Mouse (Mus musculus): Measurements from ENCODE around the gene Gucy2g. TPM values are rescaled to one million over a fixed set of nuclear protein-coding genes. Genes with fewer than 3 reads are reported as not detected.

Gucy2g gene
- polyA plus RNA-seq, 1 experiment from 2014 or later, result 0.02 TPM

DNA sequence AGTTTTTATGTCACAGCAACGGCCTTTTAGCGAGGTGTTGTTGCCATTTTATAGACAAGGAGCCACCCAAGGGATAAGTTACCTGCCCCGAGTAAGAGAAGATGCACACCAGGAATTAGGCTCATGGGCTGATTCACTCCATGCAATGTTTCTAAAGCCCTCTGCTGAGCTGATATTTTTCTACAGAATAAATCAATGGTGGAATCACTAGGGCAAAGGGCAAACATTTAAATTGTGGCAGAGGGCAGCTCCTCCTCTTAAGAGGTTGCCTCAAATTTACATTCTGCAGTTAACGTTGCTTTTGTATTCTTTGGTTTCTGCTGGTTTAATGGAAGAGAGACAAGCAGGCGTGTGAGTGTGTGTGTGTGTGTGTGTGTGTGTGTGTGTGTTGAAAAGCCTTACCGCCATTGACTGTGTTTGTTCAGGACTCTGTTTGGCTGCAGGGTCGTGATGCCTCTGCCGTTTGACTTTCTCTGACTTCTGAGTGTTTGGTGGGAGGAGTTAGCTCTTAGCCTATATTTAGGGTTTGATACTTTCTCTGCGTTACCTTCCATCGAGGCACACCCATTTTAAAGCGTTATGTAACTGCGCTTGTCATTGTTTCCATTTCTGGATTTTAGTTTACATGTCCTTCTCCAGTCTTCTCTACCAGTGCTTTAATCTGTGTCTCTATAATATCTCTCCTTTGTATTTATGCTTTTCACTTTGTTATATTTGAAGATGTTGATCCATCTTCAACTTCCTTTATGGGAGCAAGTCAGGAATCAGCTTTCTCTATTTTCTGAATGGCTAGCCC is 19.6 kb upstream of the Gucy2g start:
- WGBS (ENCODE audit: insufficient replicate concordance), result 55% methylated on average over 12 of the region's 12 CpGs
- H3K27ac ChIP-seq (ENCODE audit: low read depth), result peak overlapping the region; percentile 79
- ATAC-seq, result peak; percentile 68
- H3K9ac ChIP-seq (replicated peaks), result no peak overlapping the region
- H3K4me1 ChIP-seq (ENCODE audit: insufficient read depth), result peaks cover 43% of the 10 kb centered on the region
- H3K9me3 ChIP-seq (ENCODE audit: low read length), result no peaks in the 10 kb centered on the region
- peaks cover 2% of the 10 kb centered on the region; the same call in 1 of the 2 replicates for H3K36me3 ChIP-seq (replicated peaks; ENCODE audit: insufficient read depth, low read length)
- H3K4me2 ChIP-seq (ENCODE audit: low read depth, low read length), result peak overlapping the region; percentile 41
- no peaks in the 10 kb centered on the region for H3K27me3 ChIP-seq (ENCODE audit: insufficient read depth, low read length)
- H3K4me3 ChIP-seq (ENCODE audit: low read depth, low read length), result no peak overlapping the region
- TF ChIP-seq CTCF (IDR thresholded peaks at IDR 0.05; ENCODE audit: low read depth) (no peak), EP300 (IDR thresholded peaks at IDR 0.05; ENCODE audit: low read depth) (peak; percentile 48; the same call in 1 of the 2 replicates)
- DNase-seq, result no peak

DNA sequence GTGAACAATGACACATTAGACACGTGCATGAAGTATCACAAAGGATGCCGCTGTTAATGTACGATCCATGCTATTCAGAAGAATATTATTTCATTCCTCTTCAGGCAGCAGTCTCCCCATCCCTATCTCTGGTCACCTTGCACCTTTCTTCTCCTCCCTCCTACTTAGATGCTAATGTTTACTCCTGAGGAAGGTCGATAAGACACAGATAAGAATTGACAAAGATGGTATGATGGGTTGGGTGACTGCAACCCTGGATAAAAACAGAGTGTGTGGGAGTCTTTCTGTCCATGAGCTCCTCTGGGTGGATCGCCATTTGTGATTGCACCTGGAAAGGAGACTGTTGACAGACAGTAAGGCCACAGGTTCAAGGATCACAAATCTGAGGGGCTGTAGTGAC is 17.5 kb upstream of the Gucy2g start:
- TF ChIP-seq EP300 (IDR thresholded peaks at IDR 0.05; ENCODE audit: low read depth) (peak; percentile 62), CTCF (IDR thresholded peaks at IDR 0.05; ENCODE audit: low read depth) (no peak)
- peaks cover 2% of the 10 kb centered on the region; the same call in 1 of the 2 replicates for H3K36me3 ChIP-seq (replicated peaks; ENCODE audit: insufficient read depth, low read length)
- DNase-seq, result no peak
- WGBS (ENCODE audit: insufficient replicate concordance), result 65% methylated on average over 5 of the region's 5 CpGs
- H3K27me3 ChIP-seq (ENCODE audit: insufficient read depth, low read length), result no peaks in the 10 kb centered on the region
- peaks cover 51% of the 10 kb centered on the region for H3K4me1 ChIP-seq (ENCODE audit: insufficient read depth)
- H3K4me3 ChIP-seq (ENCODE audit: low read depth, low read length), result no peak overlapping the region
- ATAC-seq, result no peak
- H3K9me3 ChIP-seq (ENCODE audit: low read length), result no peaks in the 10 kb centered on the region
- peak overlapping the region; percentile 10; the same call in 1 of the 2 replicates for H3K4me2 ChIP-seq (ENCODE audit: low read depth, low read length)
- no peak overlapping the region for H3K9ac ChIP-seq (replicated peaks)
- H3K27ac ChIP-seq (ENCODE audit: low read depth), result peak overlapping the region; percentile 79

DNA sequence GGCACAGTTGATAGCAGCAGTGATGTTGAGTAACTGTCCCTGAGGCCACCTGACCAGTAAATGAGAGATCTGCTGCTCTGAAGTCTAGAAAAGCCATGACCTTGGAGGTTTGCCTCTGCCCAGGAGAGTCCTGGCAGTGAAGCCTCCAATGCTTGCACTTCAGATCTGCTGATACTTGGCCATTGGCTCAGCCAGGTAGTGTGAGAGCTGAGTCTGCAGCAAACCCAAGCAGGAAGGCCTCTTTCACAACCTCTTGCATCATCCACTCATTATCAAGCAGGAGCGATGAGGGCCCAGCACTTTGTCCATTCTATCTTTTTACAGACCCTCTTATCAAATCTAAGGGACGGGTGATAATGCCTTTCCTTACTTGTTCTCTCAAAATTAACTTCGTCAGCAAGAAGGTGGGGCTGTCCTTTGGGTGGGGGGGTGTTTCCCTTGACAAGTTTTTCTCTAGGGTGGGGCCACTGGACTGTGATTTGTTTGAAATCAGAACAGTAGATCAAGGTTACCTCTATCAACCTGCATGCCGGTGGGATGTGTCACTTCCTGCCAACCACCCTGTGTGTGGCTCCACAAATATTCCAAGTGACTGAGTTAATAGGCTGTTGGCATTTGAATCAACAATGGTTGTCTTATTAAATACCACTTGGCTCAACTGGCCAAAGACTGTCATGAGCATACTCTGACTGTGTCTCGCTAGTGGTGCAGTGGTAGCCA is 16.8 kb upstream of the Gucy2g start:
- peaks cover 2% of the 10 kb centered on the region; the same call in 1 of the 2 replicates for H3K36me3 ChIP-seq (replicated peaks; ENCODE audit: insufficient read depth, low read length)
- H3K27ac ChIP-seq (ENCODE audit: low read depth), result peak overlapping the region; percentile 79
- peaks cover 51% of the 10 kb centered on the region for H3K4me1 ChIP-seq (ENCODE audit: insufficient read depth)
- TF ChIP-seq CTCF (IDR thresholded peaks at IDR 0.05; ENCODE audit: low read depth), result no peak
- peak; percentile 13; the same call in 1 of the 2 replicates for TF ChIP-seq EP300 (IDR thresholded peaks at IDR 0.05; ENCODE audit: low read depth)
- no peak overlapping the region for H3K9ac ChIP-seq (replicated peaks)
- H3K9me3 ChIP-seq (ENCODE audit: low read length), result no peaks in the 10 kb centered on the region
- WGBS (ENCODE audit: insufficient replicate concordance), result 32% methylated on average over 5 of the region's 5 CpGs
- H3K4me2 ChIP-seq (ENCODE audit: low read depth, low read length), result peak overlapping the region; percentile 10
- peak; percentile 65 for ATAC-seq
- peak; percentile 44 for DNase-seq
- no peaks in the 10 kb centered on the region for H3K27me3 ChIP-seq (ENCODE audit: insufficient read depth, low read length)
- H3K4me3 ChIP-seq (ENCODE audit: low read depth, low read length), result no peak overlapping the region

DNA sequence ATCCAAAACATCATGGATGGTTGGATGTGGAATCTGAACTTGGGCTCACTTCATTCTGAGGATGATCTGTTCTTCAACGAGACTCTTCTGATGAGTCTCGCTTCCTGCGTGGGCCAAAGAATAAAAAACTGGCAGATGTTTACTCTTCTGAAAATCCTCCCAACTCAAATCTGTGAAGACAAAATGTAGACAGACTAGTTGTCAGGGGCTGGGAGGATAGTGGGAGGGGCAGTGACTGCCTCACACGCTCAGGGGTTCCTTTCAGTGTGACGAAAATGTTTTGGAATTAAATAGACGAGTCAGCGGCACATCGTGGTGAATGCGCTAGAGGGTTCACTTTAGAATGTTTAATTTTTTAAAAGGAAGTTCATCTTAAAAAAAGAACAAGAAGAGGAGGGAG is 15.1 kb upstream of the Gucy2g start:
- DNase-seq, result no peak
- peak overlapping the region; percentile 53; the same call in 1 of the 2 replicates for H3K27ac ChIP-seq (ENCODE audit: low read depth)
- H3K27me3 ChIP-seq (ENCODE audit: insufficient read depth, low read length), result no peaks in the 10 kb centered on the region
- H3K36me3 ChIP-seq (replicated peaks; ENCODE audit: insufficient read depth, low read length), result 0 out of 2 replicates have a peak, but pooled peaks cover 2% of the 10 kb centered on the region
- no peak overlapping the region for H3K4me3 ChIP-seq (ENCODE audit: low read depth, low read length)
- no peaks in the 10 kb centered on the region for H3K9me3 ChIP-seq (ENCODE audit: low read length)
- no peak for TF ChIP-seq CTCF (IDR thresholded peaks at IDR 0.05; ENCODE audit: low read depth)
- no peak for TF ChIP-seq EP300 (IDR thresholded peaks at IDR 0.05; ENCODE audit: low read depth)
- H3K4me1 ChIP-seq (ENCODE audit: insufficient read depth), result peaks cover 48% of the 10 kb centered on the region
- no peak for ATAC-seq
- H3K9ac ChIP-seq (replicated peaks), result no peak overlapping the region
- 73% methylated on average over 9 of the region's 9 CpGs for WGBS (ENCODE audit: insufficient replicate concordance)
- peak overlapping the region; percentile 11; the same call in 1 of the 2 replicates for H3K4me2 ChIP-seq (ENCODE audit: low read depth, low read length)

DNA sequence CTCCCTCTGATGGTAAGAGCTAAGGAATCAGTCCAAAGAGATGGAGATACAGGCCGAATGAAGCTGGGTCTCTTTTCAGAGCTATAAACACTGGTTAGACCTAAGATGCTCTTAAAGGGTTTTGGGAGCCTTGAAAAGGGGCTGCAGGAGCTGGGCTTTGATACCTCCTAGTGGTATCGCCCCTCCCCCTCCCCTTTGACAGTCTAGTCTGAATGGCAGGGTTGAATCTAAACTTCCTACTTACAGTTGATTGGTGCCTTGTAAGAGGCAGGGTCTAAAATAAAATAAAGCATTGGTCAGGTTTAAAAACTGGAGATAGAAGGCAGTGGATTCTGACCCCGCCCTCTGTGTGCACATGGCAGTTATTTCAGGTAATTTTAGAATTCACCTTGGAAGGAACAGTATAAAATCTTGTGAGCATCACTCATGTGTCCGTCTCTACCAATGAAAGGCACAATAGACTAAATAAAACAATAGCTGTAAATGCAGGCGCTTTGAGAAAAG is 13.5 kb upstream of the Gucy2g start:
- TF ChIP-seq CTCF (IDR thresholded peaks at IDR 0.05; ENCODE audit: low read depth) (no peak), EP300 (IDR thresholded peaks at IDR 0.05; ENCODE audit: low read depth) (no peak)
- 14% methylated on average over 5 of the region's 5 CpGs for WGBS (ENCODE audit: insufficient replicate concordance)
- Histone ChIP-seq H3K27me3 (ENCODE audit: insufficient read depth, low read length) (no peaks in the 10 kb centered on the region), H3K4me2 (ENCODE audit: low read depth, low read length) (peak overlapping the region; percentile 86), H3K4me1 (ENCODE audit: insufficient read depth) (peaks cover 59% of the 10 kb centered on the region), H3K9me3 (ENCODE audit: low read length) (no peaks in the 10 kb centered on the region), H3K27ac (ENCODE audit: low read depth) (peak overlapping the region; percentile 92), H3K9ac (replicated peaks) (peak overlapping the region; percentile 75), H3K4me3 (ENCODE audit: low read depth, low read length) (peak overlapping the region; percentile 67), H3K36me3 (replicated peaks; ENCODE audit: insufficient read depth, low read length) (0 out of 2 replicates have a peak, but pooled peaks cover 2% of the 10 kb centered on the region)
- DNase-seq (peak; percentile 57), ATAC-seq (peak; percentile 9; the same call in 1 of the 2 replicates)
